Mouse (Mus musculus) adrenal gland, adult (tissue): ENCODE data around the gene Cbl.

ENCODE experiments used
- DNase-seq, 2 experiments: peaks; one replicate each; pipeline ENCODE4 v3.0.0; 2022 to 2023; ENCODE audit warnings: low spot score in 1 of 2; ENCODE audit not compliant: inconsistent age in 2 of 2

The Cbl gene

DNA sequence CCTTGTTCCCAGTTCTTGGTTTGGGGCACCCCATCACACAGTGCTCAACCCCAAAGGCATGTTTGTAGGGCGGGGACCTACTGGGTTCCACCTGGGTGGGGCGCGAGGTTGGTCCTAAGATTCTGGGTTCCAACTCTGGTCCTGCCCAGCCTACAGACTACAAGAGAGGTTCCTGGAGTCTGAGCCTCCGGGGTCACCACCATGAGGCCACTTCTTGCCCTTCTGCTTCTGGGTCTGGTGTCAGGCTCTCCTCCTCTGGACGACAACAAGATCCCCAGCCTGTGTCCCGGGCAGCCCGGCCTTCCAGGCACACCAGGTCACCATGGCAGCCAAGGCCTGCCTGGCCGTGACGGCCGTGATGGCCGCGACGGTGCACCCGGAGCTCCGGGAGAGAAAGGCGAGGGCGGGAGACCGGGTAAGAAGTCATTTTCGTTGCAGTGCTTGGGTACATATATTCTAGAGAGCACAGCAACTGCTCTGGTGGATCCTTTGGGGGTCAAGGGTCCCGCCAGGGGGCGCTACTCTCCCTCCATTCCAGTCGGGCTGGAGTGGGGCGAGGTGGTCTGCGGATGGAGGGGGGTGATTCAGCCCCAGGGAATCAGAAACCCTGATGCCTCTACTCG, 126.2 kb downstream of the Cbl start:
- DNase-seq = peak; percentile 77 to 90

DNA sequence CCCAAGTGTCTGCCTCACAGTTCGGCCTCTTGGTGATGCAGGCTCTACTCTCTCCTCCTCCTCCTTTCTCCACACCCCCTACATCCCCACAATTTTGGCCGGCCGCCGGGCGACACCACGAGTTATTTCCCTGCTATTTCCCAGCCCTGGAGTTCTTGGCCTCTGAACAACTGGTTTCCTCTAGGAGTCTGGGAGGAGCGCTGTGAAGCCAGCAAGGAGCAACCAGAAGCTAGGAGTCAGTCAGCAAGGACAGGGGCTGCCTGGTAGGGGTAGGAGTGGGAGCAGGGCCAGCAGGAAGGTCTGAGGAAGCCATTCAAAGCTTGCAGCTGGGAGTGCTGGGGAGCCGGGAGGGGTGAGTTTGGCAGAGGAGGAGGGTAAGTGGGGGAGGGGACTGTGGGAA, 126.7 kb downstream of the Cbl start, which contains the start of gene C1qtnf5:
C1qtnf5 (plus strand) TSS at position 136 of the 400 bp plus-strand sequence.
- DNase-seq = peak; percentile 80 to 90

GRCm38 (mm10) chr9:44106596-44106995, 127.3 kb downstream of the Cbl start:
- peak in 1 of 2 experiments; percentile 63 for DNase-seq

GRCm38 (mm10) chr9:44106182-44106581, 127.7 kb downstream of the Cbl start:
- no peak for DNase-seq

GRCm38 (mm10) chr9:44105781-44106180, 128.1 kb downstream of the Cbl start:
- DNase-seq = no peak

- DNase-seq = peak in 1 of 2 experiments; percentile 57
These were observed 129.0 kb downstream of the Cbl start for GRCm38 (mm10) chr9:44104881-44105280.

- DNase-seq = no peak
These were observed 132.4 kb downstream of the Cbl start, which contains the start of gene Mfrp for GRCm38 (mm10) chr9:44101490-44101889. Gene Mfrp (plus strand): TSS chr9:44101729.

GRCm38 (mm10) chr9:44096536-44096935, 137.3 kb downstream of the Cbl start:
- DNase-seq = peak; percentile 73 to 84

- no peak for DNase-seq
These were observed 138.1 kb downstream of the Cbl start for GRCm38 (mm10) chr9:44095781-44096180.

DNA sequence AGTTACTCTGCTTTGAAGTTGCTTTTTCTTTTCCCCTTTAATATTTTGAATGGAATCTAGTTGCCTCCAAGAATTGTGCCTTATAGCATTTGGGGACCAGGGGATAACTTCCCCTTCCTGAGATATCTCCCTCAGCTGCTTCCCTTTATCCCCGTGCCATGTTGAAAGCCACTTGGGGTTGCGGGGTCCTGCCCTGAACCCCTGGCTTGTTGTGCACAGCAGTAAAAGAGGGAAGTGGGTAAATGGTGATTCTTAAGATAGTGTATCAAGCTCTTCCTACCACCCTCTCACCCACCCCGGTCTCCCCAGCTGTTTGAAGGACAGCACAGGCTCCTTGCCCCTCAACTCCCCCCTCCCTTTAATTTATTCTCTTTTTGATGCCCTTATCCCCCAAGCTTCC, 139.1 kb downstream of the Cbl start:
- DNase-seq = no peak

- peak; percentile 82 to 90 for DNase-seq
These were observed 140.0 kb downstream of the Cbl start for GRCm38 (mm10) chr9:44093612-44094503.
